Mouse (Mus musculus) ovary, adult 10 weeks (tissue): Measurements from ENCODE around the gene Msrb1. TPM values are rescaled to one million over a fixed set of nuclear protein-coding genes. Genes with fewer than 3 reads are reported as not detected.

ENCODE experiments used
- polyA plus RNA-seq: library from polyadenylated mRNA; stranded (reverse); fragments of 350-450 nt; fragmentation: Illumina TruSeq; extraction: RNeasy Lipid Tissue Mini Kit (QIAGEN cat#74804); gene quantifications from one replicate; pipeline ENCODE4 v1.2.3, GENCODE M21; 2014

The Msrb1 gene
- polyA plus RNA-seq: 1.2 TPM

DNA sequence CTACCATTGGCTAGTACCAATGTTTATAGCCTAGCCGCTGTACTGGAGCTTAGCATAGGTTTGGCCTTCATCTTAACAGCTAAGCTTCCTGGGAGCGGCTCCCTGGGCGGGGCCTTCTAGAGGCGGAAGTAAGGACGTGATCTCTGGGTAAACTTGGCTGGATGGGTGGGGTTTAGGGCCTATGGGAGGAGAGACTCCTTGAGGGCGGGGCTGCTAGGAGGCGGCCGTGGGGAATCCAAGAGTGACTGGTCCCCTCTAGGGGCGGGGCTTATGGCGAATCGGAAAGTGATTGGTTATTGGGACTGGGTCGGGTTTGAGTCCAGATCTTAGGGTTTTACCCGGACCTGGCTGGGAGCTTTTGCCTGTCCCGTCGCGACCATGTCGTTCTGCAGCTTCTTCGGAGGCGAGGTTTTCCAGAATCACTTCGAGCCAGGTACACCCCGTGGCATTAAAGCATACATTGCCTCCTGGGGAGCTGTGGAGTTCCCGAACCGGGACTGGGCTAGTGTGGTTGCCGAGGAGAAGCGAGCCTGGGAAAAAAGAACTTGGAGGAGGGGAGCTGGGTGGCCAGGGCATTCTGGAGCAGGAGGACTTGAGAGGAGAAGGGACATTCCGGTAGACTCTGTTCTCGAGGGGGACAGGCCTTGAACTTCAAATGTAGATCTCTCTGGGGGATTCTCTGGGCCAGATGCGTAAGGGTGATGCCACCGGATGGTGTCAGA is at the start of gene Msrb1:
Gene Msrb1, plus strand, starts transcription at position 313 of the 722 bp plus-strand sequence.

DNA sequence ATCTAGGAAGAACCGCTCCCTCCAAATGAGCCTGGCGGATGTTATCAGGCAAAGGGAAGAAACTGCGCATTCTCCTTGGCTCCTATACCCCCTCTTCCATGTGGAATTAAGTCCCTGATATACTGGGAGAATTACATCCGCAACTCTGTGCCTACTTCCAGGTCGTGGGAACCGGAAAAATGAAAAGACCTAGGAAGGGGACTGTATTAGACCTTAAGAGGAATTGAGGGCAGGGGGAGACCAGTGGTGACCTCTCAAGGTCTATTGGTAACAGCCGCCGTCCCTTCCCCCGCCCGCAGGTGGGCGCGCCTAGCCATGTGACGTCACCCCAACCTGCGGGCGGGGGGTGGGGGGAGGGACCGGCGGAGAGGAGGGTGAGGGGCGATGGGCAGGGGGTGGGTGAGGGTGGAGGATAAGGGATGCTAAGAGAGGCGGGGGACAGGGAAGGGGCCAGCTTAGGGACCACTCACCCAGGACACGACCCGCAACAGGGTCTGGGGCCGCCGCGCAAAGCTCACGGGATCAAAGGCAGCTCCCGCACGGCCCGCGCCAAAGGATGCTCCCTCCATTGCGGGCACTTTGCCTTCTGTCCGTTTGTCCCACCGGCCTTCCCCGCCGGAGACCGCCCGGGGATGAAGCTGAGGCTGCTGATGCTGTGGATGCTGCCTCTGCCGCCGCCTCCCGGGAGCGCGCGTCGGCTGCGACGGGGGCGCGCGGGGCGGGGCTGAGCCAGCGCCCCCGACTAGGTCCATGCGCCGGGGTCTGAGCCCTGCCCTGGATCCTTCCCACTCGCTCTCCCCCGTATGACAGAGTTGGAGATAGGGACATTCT is 47.0 kb upstream of the Msrb1 start, which contains the start of gene Syngr3:
Gene Syngr3, minus strand, starts transcription at position 705 of the 831 bp plus-strand sequence.

DNA sequence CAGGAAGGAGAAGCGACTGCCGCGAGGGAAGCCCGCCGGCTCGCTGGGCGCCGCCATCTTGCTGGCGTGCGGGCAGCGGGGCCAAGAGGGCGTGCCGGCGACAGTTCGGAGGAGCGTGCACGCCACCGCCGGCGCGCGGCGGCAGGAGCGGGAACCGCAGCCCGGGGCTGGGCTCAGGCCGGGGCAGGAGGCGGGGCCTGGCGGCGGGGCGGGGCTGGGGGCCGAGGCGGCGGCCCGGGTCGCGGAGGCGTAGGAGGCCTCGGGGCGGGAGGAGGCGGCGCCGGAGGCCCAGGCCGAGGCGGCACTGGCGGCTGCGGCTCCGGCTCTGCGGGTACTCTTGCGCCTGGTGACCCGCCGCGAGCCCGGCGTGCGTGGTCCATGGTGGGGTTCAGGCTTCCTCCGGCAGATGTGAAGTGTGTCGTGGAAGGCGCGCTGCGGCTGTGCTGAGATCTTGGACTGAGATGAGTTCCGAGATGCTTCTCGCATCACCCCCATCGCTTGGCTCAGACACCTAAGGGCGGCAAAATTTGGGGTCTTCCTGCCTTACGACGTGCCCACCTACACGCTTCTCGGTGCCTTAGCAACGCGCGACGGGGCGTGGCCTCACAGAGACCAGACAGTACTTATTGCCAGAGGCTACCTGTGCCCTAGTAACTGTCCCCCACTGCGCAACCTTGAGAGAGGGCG is 40.3 kb upstream of the Msrb1 start, which contains the start of the genes Gfer and Noxo1:
Gene Gfer, minus strand, starts transcription at position 146 of the 687 bp plus-strand sequence.
Gene Noxo1, plus strand, starts transcription at position 224 of the 687 bp plus-strand sequence.

DNA sequence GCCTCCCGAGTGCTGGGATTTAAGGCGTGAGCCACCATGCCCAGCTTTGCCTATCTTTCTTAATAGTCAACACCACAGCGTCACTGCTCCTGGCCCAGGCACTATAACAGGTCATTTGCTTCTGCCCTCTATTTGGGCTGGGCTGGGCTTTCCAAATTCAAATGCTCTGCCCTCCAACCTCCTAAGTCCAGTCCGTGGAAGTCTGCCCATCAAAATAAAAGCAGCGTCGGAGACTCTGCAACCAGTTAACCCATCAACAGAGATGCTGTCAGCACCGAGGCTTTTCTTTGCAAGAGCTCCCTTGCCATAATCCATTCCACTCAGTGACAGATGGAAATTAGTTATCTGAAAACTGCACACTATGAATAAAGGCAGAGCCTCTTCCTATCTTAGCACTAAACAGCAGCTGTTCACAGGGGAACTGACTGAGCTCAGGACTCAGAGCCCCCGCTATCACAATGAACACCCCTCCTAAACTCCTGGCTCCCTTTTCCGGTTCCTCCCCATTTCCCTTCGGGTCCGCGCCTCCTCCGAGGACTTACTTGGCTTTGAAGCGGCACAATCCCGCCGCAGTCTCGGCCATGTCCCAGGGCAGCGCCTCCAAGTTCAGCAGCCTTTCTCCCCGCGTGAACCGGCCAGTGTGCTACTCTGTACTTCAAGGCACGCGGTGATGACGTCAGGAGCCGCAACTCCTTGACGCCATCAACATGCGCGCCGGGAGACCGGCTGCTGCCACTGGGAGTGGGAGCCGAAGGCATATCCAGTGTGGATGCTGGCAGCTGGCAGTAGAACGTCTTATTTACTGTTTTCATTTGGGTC is 29.3 kb upstream of the Msrb1 start, which contains the start of gene Tbl3:
Gene Tbl3, minus strand, starts transcription at position 679 of the 819 bp plus-strand sequence.

DNA sequence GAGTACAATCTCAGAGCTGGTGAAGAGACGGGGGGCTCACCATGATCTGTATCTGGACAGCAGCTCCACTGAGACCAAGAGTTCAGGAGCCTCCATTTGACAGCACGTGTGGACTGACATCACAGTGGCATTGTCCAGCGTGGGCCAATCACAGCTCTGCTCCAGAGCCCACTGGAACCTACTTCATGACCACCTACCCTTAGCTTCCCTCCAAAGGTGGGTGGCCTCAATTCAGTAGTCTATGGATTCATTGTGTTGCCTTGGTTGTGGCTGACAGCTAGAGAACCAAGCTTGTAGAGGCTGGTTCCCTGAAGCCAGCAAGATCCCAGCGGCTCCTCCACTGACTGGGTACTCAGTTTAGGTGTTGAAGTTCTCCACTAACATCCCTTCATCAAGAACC is 18.5 kb upstream of the Msrb1 start, which contains the start of the genes Rnf151 and Rps2:
Gene Rnf151, minus strand, starts transcription at position 121 of the 400 bp plus-strand sequence.
Gene Rps2, plus strand, starts transcription at position 174 of the 400 bp plus-strand sequence.

DNA sequence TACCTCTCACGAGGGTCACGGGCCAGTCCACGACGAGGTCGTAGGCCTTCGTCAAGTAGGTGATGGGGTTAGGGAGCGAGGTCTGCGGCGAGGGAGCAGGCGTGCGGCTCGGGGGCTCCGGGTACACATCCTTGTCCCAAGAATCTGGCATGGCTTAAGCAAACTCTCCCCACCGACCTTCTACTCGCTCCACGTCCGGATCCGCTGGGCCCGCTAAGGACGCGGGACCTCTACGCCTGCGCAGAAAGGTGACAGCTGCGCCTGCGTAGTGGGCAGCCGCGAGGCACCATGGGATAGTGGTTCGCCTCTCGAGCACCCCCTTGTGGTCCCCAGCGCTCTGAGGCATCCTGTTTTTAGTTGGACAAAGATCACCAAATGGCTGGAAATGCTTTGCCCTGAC is 12.3 kb upstream of the Msrb1 start, which contains the start of gene Ndufb10:
Gene Ndufb10, minus strand, starts transcription at position 295 of the 400 bp plus-strand sequence.

DNA sequence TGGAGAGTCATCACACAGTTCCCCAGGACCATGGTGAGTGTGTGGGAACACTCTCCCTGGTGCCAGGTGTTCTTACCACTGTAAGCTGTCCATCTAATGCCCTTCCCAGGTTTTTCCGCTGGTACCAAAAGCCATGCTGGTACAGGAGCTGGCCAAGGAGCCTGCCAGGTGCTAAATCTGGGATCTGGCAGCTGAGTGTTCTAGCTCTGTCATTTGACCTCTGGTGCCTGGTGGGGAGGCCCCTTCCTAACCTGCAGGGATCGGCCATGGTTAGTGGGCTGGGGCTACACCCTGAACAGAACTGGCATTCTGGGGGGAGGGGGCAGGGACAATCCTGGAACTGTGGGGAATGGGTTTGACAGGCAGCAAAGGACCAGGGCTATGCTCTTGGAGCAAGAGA is 8.8 kb upstream of the Msrb1 start, which contains the start of gene Rpl3l:
Gene Rpl3l, plus strand, starts transcription at position 203 of the 400 bp plus-strand sequence.

DNA sequence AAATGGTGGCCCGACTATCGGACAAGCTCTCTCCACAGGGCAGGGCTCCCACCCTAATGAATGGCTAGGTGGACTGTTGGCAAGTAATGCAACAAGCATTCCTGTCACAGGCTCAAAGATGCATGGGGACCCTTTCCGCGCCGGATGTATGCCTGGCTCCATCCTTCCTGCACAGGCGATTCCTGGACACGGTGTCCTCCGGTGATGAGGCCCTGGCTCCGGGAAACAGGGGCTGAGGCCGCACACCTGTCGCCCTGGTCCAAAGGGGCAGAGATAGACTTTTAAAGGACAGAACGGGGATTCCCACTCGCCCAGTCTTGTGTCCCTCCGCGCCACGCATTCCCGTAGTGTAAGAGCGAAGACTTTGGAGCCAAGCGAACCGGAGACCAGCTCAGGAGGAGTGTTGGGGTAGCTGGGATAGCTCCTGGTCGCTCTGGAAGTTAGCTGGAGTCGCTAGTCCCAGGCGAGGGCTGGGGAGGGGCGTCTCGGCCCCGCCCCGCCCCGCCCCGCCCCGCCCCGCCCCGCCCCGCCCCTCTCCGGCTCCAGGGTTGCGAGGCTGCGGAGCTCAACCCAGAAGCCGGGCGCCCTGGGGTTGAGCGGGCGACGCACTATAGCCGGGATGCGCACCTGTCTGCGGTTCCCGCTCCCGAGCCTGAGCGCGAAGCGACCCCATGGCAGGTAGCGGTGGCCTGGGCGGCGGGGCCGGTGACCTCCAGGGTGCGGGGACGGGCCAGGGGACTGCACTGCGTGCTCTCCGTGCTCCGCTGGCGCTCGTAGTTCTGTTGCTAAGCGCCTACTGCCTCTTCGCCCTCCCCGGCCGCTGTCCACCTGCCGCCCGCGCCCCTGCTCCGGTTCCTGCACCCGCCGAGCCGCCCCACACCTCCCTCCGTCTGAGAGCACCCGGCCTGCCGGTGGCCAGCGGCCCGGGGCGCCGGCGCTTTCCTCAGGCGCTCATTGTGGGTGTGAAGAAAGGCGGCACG is 16.3 kb downstream of the Msrb1 start, which contains the start of gene Hs3st6:
Gene Hs3st6, plus strand, starts transcription at position 574 of the 980 bp plus-strand sequence.

Other genes with a start within 250 kb of the Msrb1 start
- 0.80 TPM for gene Caskin1, start 248.0 kb upstream of the Msrb1 start, polyA plus RNA-seq
- gene Traf7, start 208.7 kb upstream of the Msrb1 start, polyA plus RNA-seq: 5.3 TPM
- not detected for gene Rab26, start 202.4 kb upstream of the Msrb1 start, polyA plus RNA-seq
- 6.3 TPM for gene Pkd1, start 186.8 kb upstream of the Msrb1 start, polyA plus RNA-seq
- 15.9 TPM for gene Tsc2, start 104.0 kb upstream of the Msrb1 start, polyA plus RNA-seq
- gene Nthl1, start 104.0 kb upstream of the Msrb1 start, polyA plus RNA-seq: 0.34 TPM
- 11.8 TPM for gene Slc9a3r2, start 86.3 kb upstream of the Msrb1 start, polyA plus RNA-seq
- gene Npw, start 78.2 kb upstream of the Msrb1 start, polyA plus RNA-seq: not detected
- 0.68 TPM for gene Zfp598, start 67.0 kb upstream of the Msrb1 start, polyA plus RNA-seq
- gene Syngr3, start 46.7 kb upstream of the Msrb1 start, polyA plus RNA-seq: 0.83 TPM
- 10.4 TPM for gene Gfer, start 40.5 kb upstream of the Msrb1 start, polyA plus RNA-seq
- gene Noxo1, start 40.4 kb upstream of the Msrb1 start, polyA plus RNA-seq: 1.1 TPM
- gene Tbl3, start 29.0 kb upstream of the Msrb1 start, polyA plus RNA-seq: 0.31 TPM
- not detected for gene Rnf151, start 18.6 kb upstream of the Msrb1 start, polyA plus RNA-seq
- 771 TPM for gene Rps2, start 18.5 kb upstream of the Msrb1 start, polyA plus RNA-seq
- 52.5 TPM for gene Ndufb10, start 12.2 kb upstream of the Msrb1 start, polyA plus RNA-seq
- gene Rpl3l, start 8.8 kb upstream of the Msrb1 start, polyA plus RNA-seq: not detected
- gene Hs3st6, start 16.3 kb downstream of the Msrb1 start, polyA plus RNA-seq: not detected
- gene Meiob, start 67.6 kb downstream of the Msrb1 start, polyA plus RNA-seq: 0.74 TPM
- gene Hagh, start 103.5 kb downstream of the Msrb1 start, polyA plus RNA-seq: 2.5 TPM
- 54.8 TPM for gene Fahd1, start 113.7 kb downstream of the Msrb1 start, polyA plus RNA-seq
- not detected for gene Igfals, start 129.4 kb downstream of the Msrb1 start, polyA plus RNA-seq
- gene Nubp2, start 149.7 kb downstream of the Msrb1 start, polyA plus RNA-seq: 2.1 TPM
- not detected for gene Spsb3, start 150.0 kb downstream of the Msrb1 start, polyA plus RNA-seq
- gene Eme2, start 158.4 kb downstream of the Msrb1 start, polyA plus RNA-seq: 1.4 TPM
- 0.94 TPM for gene Mrps34, start 158.5 kb downstream of the Msrb1 start, polyA plus RNA-seq
- gene Nme3, start 159.9 kb downstream of the Msrb1 start, polyA plus RNA-seq: 1.0 TPM
- 4.4 TPM for gene Mapk8ip3, start 200.3 kb downstream of the Msrb1 start, polyA plus RNA-seq
- 90.6 TPM for gene Jpt2, start 224.0 kb downstream of the Msrb1 start, polyA plus RNA-seq